Comparison of ENCODE assay signal across 24 mouse cellular contexts in genomic region chr6:89064977-89065580, GRCm38 (mm10).
DNase-seq lines count a peak whose midpoint lies in the region; ATAC-seq and TF ChIP-seq lines count a peak whose summit lies in the region.
"Had no signal": no experiment of that assay in that cellular context is flagged by ENCODE, and none has a peak within 500 bp of the region (broad histone marks: within the 10 kb centered on the region; RNA-seq: fewer than 3 reads in every experiment).

No protein-coding gene starts in this region.

- DNase-seq in cerebellum, postnatal 14 days = peak; percentile 46 to 48
- DNase-seq in 3134 (ENCODE audit: extremely low read depth, insufficient read length, low spot score) = peak; percentile 78
- DNase-seq in gastrocnemius, adult 18-20 months (ENCODE audit: low spot score) = no peak
- DNase-seq in embryonic facial prominence, embryonic 10.5 days (ENCODE audit: low spot score) = no peak
- no peak for DNase-seq in ovary, postnatal 36 days (ENCODE audit: low spot score)
- DNase-seq: adrenal gland, postnatal 25 days; B cell, adult 2 months; cerebellum, adult 2 months; cerebellum, postnatal 36 days; gastrocnemius, postnatal 10 days; heart, adult 2 months; heart, postnatal 14 days; kidney, adult 8-10 months had no signal

- H3K4me1 ChIP-seq in embryonic facial prominence, embryonic 10.5 days = 0 out of 2 replicates have a peak, but pooled peaks cover 3% of the 10 kb centered on the region
- H3K4me1 ChIP-seq: heart, embryonic 15.5 days had no signal

- no peaks in the 10 kb centered on the region for H3K36me3 ChIP-seq in C2C12 (ENCODE audit: control insufficient read depth, insufficient read depth)
- H3K36me3 ChIP-seq in embryonic facial prominence, embryonic 10.5 days (replicated peaks) = no peaks in the 10 kb centered on the region
- H3K36me3 ChIP-seq: heart, embryonic 15.5 days; hindbrain, embryonic 12.5 days had no signal

- H3K4me3 ChIP-seq in C2C12 (ENCODE audit: insufficient read depth, poor library complexity, severe bottlenecking) = no peak overlapping the region
- H3K4me3 ChIP-seq in embryonic facial prominence, embryonic 10.5 days = no peak overlapping the region
- H3K4me3 ChIP-seq: erythroblast, embryonic 14.5 days; forebrain, embryonic 13.5 days; heart, adult 2 months; heart, embryonic 15.5 days; hindbrain, embryonic 12.5 days had no signal

- 82% methylated on average over 7 of the region's 7 CpGs for WGBS in embryonic facial prominence, embryonic 10.5 days

- no peaks in the 10 kb centered on the region for H3K27me3 ChIP-seq in C2C12 (ENCODE audit: control insufficient read depth, insufficient read depth, insufficient read length)
- H3K27me3 ChIP-seq in embryonic facial prominence, embryonic 10.5 days (replicated peaks; ENCODE audit: low read depth, poor library complexity, severe bottlenecking) = no peaks in the 10 kb centered on the region
- H3K27me3 ChIP-seq: forebrain, embryonic 13.5 days; heart, embryonic 15.5 days; hindbrain, embryonic 12.5 days had no signal

- ATAC-seq in cerebellum, adult (ENCODE audit: insufficient number of reproducible peaks, low FRiP score, low TSS enrichment) = no peak
- ATAC-seq in erythroid progenitor cell, adult 5-6 weeks (replicated peaks; ENCODE audit: low FRiP score, poor library complexity, severe bottlenecking) = 0 out of 2 replicates have a peak, but pooled peaks have one; percentile 26
- ATAC-seq: activated CD4-positive, CD25-positive, alpha-beta regulatory T cell, adult 4 months; forebrain, embryonic 13.5 days; hindbrain, embryonic 16.5 days; inflammation-experienced regulatory T-cells, adult 6 months; intestine, postnatal 0 days had no signal

- H3K27ac ChIP-seq in embryonic facial prominence, embryonic 10.5 days (replicated peaks) = no peak overlapping the region
- H3K27ac ChIP-seq: forebrain, embryonic 13.5 days; heart, adult 2 months; heart, embryonic 15.5 days; hindbrain, embryonic 12.5 days had no signal

- H3K9me3 ChIP-seq in embryonic facial prominence, embryonic 10.5 days = peaks cover 3% of the 10 kb centered on the region; the same call in 1 of the 2 replicates
- H3K9me3 ChIP-seq: forebrain, embryonic 13.5 days; heart, embryonic 15.5 days had no signal

- TF ChIP-seq CTCF in C2C12 (IDR thresholded peaks at IDR 0.05; ENCODE audit: control insufficient read depth, insufficient read depth, insufficient read length) = no peak

- peak overlapping the region; percentile 50 for H3ac ChIP-seq in C2C12 (ENCODE audit: control insufficient read depth, insufficient read length, low read depth)

- no peaks in the 10 kb centered on the region for H3K79me2 ChIP-seq in C2C12 (ENCODE audit: control insufficient read depth, insufficient read depth)

- no peaks in the 10 kb centered on the region for H3K79me3 ChIP-seq in C2C12 (ENCODE audit: low read depth)

TF ChIP-seq in C2C12, 6 proteins besides CTCF, POLR2A, EP300 and RAD21:
- TF ChIP-seq MYOD1 (IDR thresholded peaks at IDR 0.05; ENCODE audit: control insufficient read depth, insufficient read length, low read depth) (no peak), MAX (IDR thresholded peaks at IDR 0.05) (peak; percentile 35), CEBPB (IDR thresholded peaks at IDR 0.05; ENCODE audit: low read depth) (peak; percentile 65), USF1 (IDR thresholded peaks at IDR 0.05; ENCODE audit: low read depth) (no peak), MYOG (IDR thresholded peaks at IDR 0.05; ENCODE audit: control insufficient read depth, extremely low read depth, insufficient read length) (no peak)

Comparison
In these comparisons a context has a peak if more than half of its experiments do, and no peak if none do; other contexts are left out.
1. DNase-seq: peak in cerebellum, postnatal 14 days (2 of 2) and 3134 (single experiment); none in gastrocnemius, adult 18-20 months (single experiment), embryonic facial prominence, embryonic 10.5 days (single experiment) and ovary, postnatal 36 days (single experiment).